Mouse (Mus musculus) forebrain, embryonic 13.5 days (tissue): ENCODE data around the gene CK137956. TPM values are rescaled to one million over a fixed set of nuclear protein-coding genes. Genes with fewer than 3 reads are reported as not detected.

ENCODE experiments used
- ATAC-seq: fragments of 200-750 bp; cut with Nextera tagmentation; 2 replicates; pipeline ENCODE4 v1.8.0; 2017
- H3K27ac ChIP-seq: fragments of 300-500 bp; sonication (generic); 2 replicates; pipeline ENCODE4 v1.5.1; 2015; ENCODE audit warnings: inconsistent platforms, mild to moderate bottlenecking, moderate library complexity
- H3K27me3 ChIP-seq: fragments of 300-500 bp; sonication (generic); 2 replicates; pipeline ENCODE4 v1.6.1; 2015; ENCODE audit warnings: mild to moderate bottlenecking, inconsistent platforms
- H3K36me3 ChIP-seq: fragments of 300-500 bp; sonication (generic); 2 replicates; pipeline ENCODE4 v1.6.1; 2015; ENCODE audit warnings: mild to moderate bottlenecking, inconsistent platforms; ENCODE audit not compliant: poor library complexity, severe bottlenecking
- H3K4me1 ChIP-seq: fragments of 300-500 bp; sonication (generic); 2 replicates; pipeline ENCODE4 v1.6.1; 2015; ENCODE audit warnings: inconsistent platforms
- H3K4me2 ChIP-seq: fragments of 300-500 bp; sonication (generic); 2 replicates; pipeline ENCODE4 v1.6.1; 2015; ENCODE audit warnings: inconsistent platforms, mild to moderate bottlenecking, moderate library complexity
- H3K4me3 ChIP-seq: fragments of 300-500 bp; sonication (generic); 2 replicates; pipeline ENCODE4 v1.5.1; 2015; ENCODE audit warnings: mild to moderate bottlenecking, inconsistent platforms
- H3K9ac ChIP-seq: fragments of 300-500 bp; sonication (generic); 2 replicates; pipeline ENCODE4 v1.6.1; 2015; ENCODE audit warnings: mild to moderate bottlenecking, inconsistent platforms
- H3K9me3 ChIP-seq: fragments of 300-500 bp; sonication (generic); replicated peaks from 2 replicates; pipeline ENCODE4 v1.6.1; 2016; ENCODE audit warnings: inconsistent platforms
- WGBS: fragments of 180-500 bp; shearing (Covaris S2); methylation state at CpG from one replicate; pipeline ENCODE4 v1.1.7; 2015; 5-methylcytosine and 5-hydroxymethylcytosine counted together
- polyA plus RNA-seq: library from polyadenylated mRNA; unstranded; fragments of >200 nt; fragmentation: Nextera tagmentation; extraction: Ambion mirVana; gene quantifications from 2 replicates; pipeline ENCODE4 v1.2.1, GENCODE M21; 2015

Gene CK137956
- polyA plus RNA-seq, 1 experiment from 2014 or later = 0.39 TPM

- Histone ChIP-seq H3K4me1 (peaks cover 10% of the 10 kb centered on the region; the same call in 1 of the 2 replicates), H3K4me2 (no peak overlapping the region), H3K9ac (no peak overlapping the region), H3K27me3 (no peaks in the 10 kb centered on the region), H3K9me3 (no peaks in the 10 kb centered on the region), H3K36me3 (no peaks in the 10 kb centered on the region), H3K4me3 (no peak overlapping the region), H3K27ac (no peak overlapping the region)
- 72% methylated on average over 7 of the region's 7 CpGs for WGBS
- ATAC-seq = no peak
Observed at GRCm38 (mm10) chr4:127900893-127901456, 69.8 kb downstream of the CK137956 start.

- H3K27ac ChIP-seq = no peak overlapping the region
- WGBS = 90% methylated on average over 7 of the region's 7 CpGs
- no peaks in the 10 kb centered on the region for H3K27me3 ChIP-seq
- peaks cover 7% of the 10 kb centered on the region; the same call in 1 of the 2 replicates for H3K9me3 ChIP-seq
- H3K4me3 ChIP-seq = no peak overlapping the region
- no peak overlapping the region for H3K4me2 ChIP-seq
- ATAC-seq = no peak
- H3K36me3 ChIP-seq = no peaks in the 10 kb centered on the region
- no peaks in the 10 kb centered on the region for H3K4me1 ChIP-seq
- no peak overlapping the region for H3K9ac ChIP-seq
Observed at GRCm38 (mm10) chr4:127889071-127889470, 81.7 kb downstream of the CK137956 start.

GRCm38 (mm10) chr4:127878966-127879365 lies 91.8 kb downstream of the CK137956 start:
- H3K9me3 ChIP-seq = no peaks in the 10 kb centered on the region
- 92% methylated on average over 8 of the region's 8 CpGs for WGBS
- ATAC-seq = no peak
- no peaks in the 10 kb centered on the region for H3K27me3 ChIP-seq
- H3K4me2 ChIP-seq = no peak overlapping the region
- H3K4me3 ChIP-seq = no peak overlapping the region
- H3K4me1 ChIP-seq = no peaks in the 10 kb centered on the region
- no peak overlapping the region for H3K27ac ChIP-seq
- no peak overlapping the region for H3K9ac ChIP-seq
- H3K36me3 ChIP-seq = no peaks in the 10 kb centered on the region

Other genes starting within 250 kb of the CK137956 start
- gene Csmd2, start 16.9 kb upstream of the CK137956 start, polyA plus RNA-seq = 4.5 and 5.1 TPM in 2 replicates